Mouse (Mus musculus): ENCODE data around the gene Scn7a. TPM values are rescaled to one million over a fixed set of nuclear protein-coding genes. Genes with fewer than 3 reads are reported as not detected.

Gene Scn7a
- polyA plus RNA-seq, 1 experiment: 0.65 TPM

- TF ChIP-seq USF1 (IDR thresholded peaks at IDR 0.05; ENCODE audit: low read depth) (no peak), POLR2AphosphoS2 (IDR thresholded peaks at IDR 0.05; ENCODE audit: insufficient read length, low read depth) (no peak), CEBPB (IDR thresholded peaks at IDR 0.05; ENCODE audit: insufficient read depth, poor library complexity, severe bottlenecking) (peak; percentile 76), TCF12 (IDR thresholded peaks at IDR 0.05; ENCODE audit: insufficient read depth, poor library complexity, severe bottlenecking) (no peak), REST (IDR thresholded peaks at IDR 0.05; ENCODE audit: insufficient read depth, insufficient read length) (no peak), MYOG (IDR thresholded peaks at IDR 0.05; ENCODE audit: control insufficient read depth in 1 of 3, insufficient read depth in 1 of 3, insufficient read length in 2 of 3, low read depth in 2 of 3) (no peak), SRF (IDR thresholded peaks at IDR 0.05; ENCODE audit: control insufficient read depth, insufficient read length, low read depth) (no peak), POLR2A (IDR thresholded peaks at IDR 0.05; ENCODE audit: insufficient read length, low read depth) (no peak), TCF3 (IDR thresholded peaks at IDR 0.05; ENCODE audit: insufficient read length, low read depth) (no peak)
- Histone ChIP-seq H3K4me3 (no peak overlapping the region), H3K27me3 (ENCODE audit: control insufficient read depth, insufficient read depth, insufficient read length) (no peaks in the 10 kb centered on the region), H3K36me3 (ENCODE audit: control insufficient read depth, insufficient read depth) (no peaks in the 10 kb centered on the region), H3K79me2 (ENCODE audit: control insufficient read depth, insufficient read depth) (no peaks in the 10 kb centered on the region), H3ac (ENCODE audit: control insufficient read depth, insufficient read length) (no peak overlapping the region), H3K4me2 (ENCODE audit: low read depth) (no peak overlapping the region)
These were observed 122.7 kb downstream of the Scn7a start for GRCm38 (mm10) chr2:66661988-66662387.

- H3K4me2 ChIP-seq (ENCODE audit: low read depth): no peak overlapping the region
- H3ac ChIP-seq (ENCODE audit: control insufficient read depth, insufficient read length): no peak overlapping the region
- H3K27me3 ChIP-seq (ENCODE audit: control insufficient read depth, insufficient read depth, insufficient read length): no peaks in the 10 kb centered on the region
- no peaks in the 10 kb centered on the region for H3K79me2 ChIP-seq (ENCODE audit: control insufficient read depth, insufficient read depth)
- TF ChIP-seq POLR2AphosphoS2 (IDR thresholded peaks at IDR 0.05; ENCODE audit: insufficient read length, low read depth) (no peak), USF1 (IDR thresholded peaks at IDR 0.05; ENCODE audit: low read depth) (no peak), REST (IDR thresholded peaks at IDR 0.05; ENCODE audit: insufficient read depth, insufficient read length) (no peak), TCF12 (IDR thresholded peaks at IDR 0.05; ENCODE audit: insufficient read depth, poor library complexity, severe bottlenecking) (no peak), MAX (IDR thresholded peaks at IDR 0.05; ENCODE audit: low read depth) (no peak), CEBPB (IDR thresholded peaks at IDR 0.05; ENCODE audit: insufficient read depth, poor library complexity, severe bottlenecking) (no peak), MYOD1 (IDR thresholded peaks at IDR 0.05; ENCODE audit: control insufficient read depth in 1 of 3, insufficient read length in 2 of 3, low read depth in 2 of 3) (peak in 2 of 3 experiments; percentile 97 to 98), TCF3 (IDR thresholded peaks at IDR 0.05; ENCODE audit: insufficient read length, low read depth) (peak; percentile 34)
- no peaks in the 10 kb centered on the region for H3K36me3 ChIP-seq (ENCODE audit: control insufficient read depth, insufficient read depth)
- H3K4me3 ChIP-seq: no peak overlapping the region
These were observed 128.3 kb downstream of the Scn7a start for GRCm38 (mm10) chr2:66656430-66656829.

GRCm38 (mm10) chr2:66655431-66655830 lies 129.3 kb downstream of the Scn7a start:
- Histone ChIP-seq H3K4me3 (no peak overlapping the region), H3K27me3 (ENCODE audit: control insufficient read depth, insufficient read depth, insufficient read length) (no peaks in the 10 kb centered on the region), H3K79me2 (ENCODE audit: control insufficient read depth, insufficient read depth) (no peaks in the 10 kb centered on the region), H3ac (ENCODE audit: control insufficient read depth, insufficient read length) (no peak overlapping the region), H3K36me3 (ENCODE audit: control insufficient read depth, insufficient read depth) (no peaks in the 10 kb centered on the region), H3K4me2 (ENCODE audit: low read depth) (no peak overlapping the region)
- TF ChIP-seq SRF (IDR thresholded peaks at IDR 0.05; ENCODE audit: control insufficient read depth, insufficient read length, low read depth) (no peak), CEBPB (IDR thresholded peaks at IDR 0.05; ENCODE audit: insufficient read depth, poor library complexity, severe bottlenecking) (no peak), POLR2AphosphoS2 (IDR thresholded peaks at IDR 0.05; ENCODE audit: insufficient read length, low read depth) (no peak), MAX (IDR thresholded peaks at IDR 0.05; ENCODE audit: low read depth) (no peak), POLR2A (IDR thresholded peaks at IDR 0.05; ENCODE audit: insufficient read length, low read depth) (no peak), MYOD1 (IDR thresholded peaks at IDR 0.05; ENCODE audit: control insufficient read depth in 1 of 3, insufficient read length in 2 of 3, low read depth in 2 of 3) (no peak), MYOG (IDR thresholded peaks at IDR 0.05; ENCODE audit: control insufficient read depth in 1 of 3, insufficient read depth in 1 of 3, insufficient read length in 2 of 3, low read depth in 2 of 3) (no peak), REST (IDR thresholded peaks at IDR 0.05; ENCODE audit: insufficient read depth, insufficient read length) (no peak), USF1 (IDR thresholded peaks at IDR 0.05; ENCODE audit: low read depth) (no peak), TCF3 (IDR thresholded peaks at IDR 0.05; ENCODE audit: insufficient read length, low read depth) (no peak), TCF12 (IDR thresholded peaks at IDR 0.05; ENCODE audit: insufficient read depth, poor library complexity, severe bottlenecking) (no peak)

GRCm38 (mm10) chr2:66644384-66644783 lies 140.3 kb downstream of the Scn7a start:
- TF ChIP-seq TCF12 (IDR thresholded peaks at IDR 0.05; ENCODE audit: insufficient read depth, poor library complexity, severe bottlenecking): no peak
- TF ChIP-seq USF1 (IDR thresholded peaks at IDR 0.05; ENCODE audit: low read depth): no peak
- TF ChIP-seq MYOG (IDR thresholded peaks at IDR 0.05; ENCODE audit: control insufficient read depth in 1 of 3, insufficient read depth in 1 of 3, insufficient read length in 2 of 3, low read depth in 2 of 3): no peak
- TF ChIP-seq MYOD1 (IDR thresholded peaks at IDR 0.05; ENCODE audit: control insufficient read depth in 1 of 3, insufficient read length in 2 of 3, low read depth in 2 of 3): no peak
- no peak for TF ChIP-seq TCF3 (IDR thresholded peaks at IDR 0.05; ENCODE audit: insufficient read length, low read depth)
- TF ChIP-seq POLR2A (IDR thresholded peaks at IDR 0.05; ENCODE audit: insufficient read length, low read depth): no peak
- TF ChIP-seq E2F4 (IDR thresholded peaks at IDR 0.05; ENCODE audit: insufficient read depth): no peak
- TF ChIP-seq REST (IDR thresholded peaks at IDR 0.05; ENCODE audit: insufficient read depth, insufficient read length): no peak
- TF ChIP-seq MAX (IDR thresholded peaks at IDR 0.05; ENCODE audit: low read depth): no peak
- no peak for TF ChIP-seq SRF (IDR thresholded peaks at IDR 0.05; ENCODE audit: control insufficient read depth, insufficient read length, low read depth)
- TF ChIP-seq POLR2AphosphoS2 (IDR thresholded peaks at IDR 0.05; ENCODE audit: insufficient read length, low read depth): no peak
- TF ChIP-seq CEBPB (IDR thresholded peaks at IDR 0.05; ENCODE audit: insufficient read depth, poor library complexity, severe bottlenecking): no peak

More at GRCm38 (mm10) chr2:66644384-66644783, 140.3 kb downstream of the Scn7a start:
- Histone ChIP-seq H3K4me2 (ENCODE audit: low read depth) (no peak overlapping the region), H3ac (ENCODE audit: control insufficient read depth, insufficient read length) (no peak overlapping the region), H3K27me3 (ENCODE audit: control insufficient read depth, insufficient read depth, insufficient read length) (no peaks in the 10 kb centered on the region), H3K36me3 (ENCODE audit: control insufficient read depth, insufficient read depth) (no peaks in the 10 kb centered on the region), H3K79me2 (ENCODE audit: control insufficient read depth, insufficient read depth) (no peaks in the 10 kb centered on the region), H3K4me3 (no peak overlapping the region)
